Mouse (Mus musculus) C2C12 (cell line): ENCODE results near the gene Zdhhc18. TPM values are rescaled to one million over a fixed set of nuclear protein-coding genes. Genes with fewer than 3 reads are reported as not detected.

ENCODE experiments used
- H3K27me3 ChIP-seq: one replicate; pipeline ENCODE4 v1.6.1; 2011; ENCODE audit not compliant: control insufficient read depth, insufficient read depth, insufficient read length
- H3K36me3 ChIP-seq: one replicate; pipeline ENCODE4 v1.6.1; 2011; ENCODE audit not compliant: control insufficient read depth, insufficient read depth
- H3K4me3 ChIP-seq: one replicate; pipeline ENCODE4 v1.5.1; 2011; ENCODE audit warnings: mild to moderate bottlenecking, control low read depth; ENCODE audit not compliant: poor library complexity, insufficient read depth, severe bottlenecking
- H3K79me2 ChIP-seq: one replicate; pipeline ENCODE4 v1.6.1; 2011; ENCODE audit not compliant: control insufficient read depth, insufficient read depth
- H3K79me3 ChIP-seq: one replicate; pipeline ENCODE4 v1.6.1; 2011; ENCODE audit warnings: low read depth, control low read depth
- H3ac ChIP-seq: one replicate; pipeline ENCODE3; 2011; ENCODE audit warnings: low read depth; ENCODE audit not compliant: control insufficient read depth, insufficient read length
- CEBPB ChIP-seq: IDR thresholded peaks from one replicate; pipeline ENCODE4 v1.6.1; 2011; ENCODE audit warnings: low read depth, mild to moderate bottlenecking, control low read depth, moderate library complexity
- CTCF ChIP-seq: IDR thresholded peaks from one replicate; pipeline ENCODE4 v1.5.1; 2011; ENCODE audit not compliant: control insufficient read depth, insufficient read depth, insufficient read length
- FOSL1 ChIP-seq: IDR thresholded peaks from one replicate; pipeline ENCODE4 v1.8.0; 2011; ENCODE audit warnings: mild to moderate bottlenecking, low read length; ENCODE audit not compliant: poor library complexity, insufficient read depth, severe bottlenecking
- MAX ChIP-seq: IDR thresholded peaks from one replicate; pipeline ENCODE4 v1.6.1; 2011; ENCODE audit warnings: mild to moderate bottlenecking, control low read depth
- MYOD1 ChIP-seq: IDR thresholded peaks from one replicate; pipeline ENCODE4 v1.6.1; 2011; ENCODE audit warnings: low read depth; ENCODE audit not compliant: control insufficient read depth, insufficient read length
- MYOG ChIP-seq: IDR thresholded peaks from one replicate; pipeline ENCODE4 v1.6.1; 2011; ENCODE audit not compliant: control insufficient read depth, insufficient read length; ENCODE audit errors: extremely low read depth
- USF1 ChIP-seq: IDR thresholded peaks from one replicate; pipeline ENCODE4 v1.6.1; 2011; ENCODE audit warnings: low read depth, mild to moderate bottlenecking, control low read depth, moderate library complexity
- polyA plus RNA-seq: library from polyadenylated mRNA; unstranded; fragments of >200 nt; fragmentation: generic; extraction: Trizol; gene quantifications from one replicate; pipeline ENCODE4 v1.2.1, GENCODE M21; 2012; ENCODE audit warnings: missing spikeins

The Zdhhc18 gene
- polyA plus RNA-seq, 1 experiment: 14.3 TPM

- Histone ChIP-seq H3K36me3 (no peaks in the 10 kb centered on the region), H3K79me2 (peaks cover 9% of the 10 kb centered on the region), H3K4me3 (peak overlapping the region; percentile 23), H3K27me3 (no peaks in the 10 kb centered on the region), H3ac (peak overlapping the region; percentile 51), H3K79me3 (no peaks in the 10 kb centered on the region)
- TF ChIP-seq MAX (peak; percentile 38), FOSL1 (peak; percentile 43), CTCF (no peak), MYOD1 (peak; percentile 71), USF1 (no peak), CEBPB (no peak), MYOG (no peak)
Measured at GRCm38 (mm10) chr4:133660193-133661155, 10.5 kb upstream of the Zdhhc18 start.

- no peaks in the 10 kb centered on the region for H3K79me3 ChIP-seq
- TF ChIP-seq MAX: no peak
- TF ChIP-seq FOSL1: no peak
- TF ChIP-seq CEBPB: no peak
- TF ChIP-seq MYOD1: no peak
- no peak for TF ChIP-seq USF1
- no peak for TF ChIP-seq MYOG
- TF ChIP-seq CTCF: no peak
- peaks cover 9% of the 10 kb centered on the region for H3K79me2 ChIP-seq
Measured at GRCm38 (mm10) chr4:133659497-133660192, 9.7 kb upstream of the Zdhhc18 start.

GRCm38 (mm10) chr4:133658729-133659128 is 8.8 kb upstream of the Zdhhc18 start:
- Histone ChIP-seq H3K79me3 (no peaks in the 10 kb centered on the region), H3ac (no peak overlapping the region), H3K27me3 (no peaks in the 10 kb centered on the region), H3K79me2 (peaks cover 9% of the 10 kb centered on the region), H3K4me3 (no peak overlapping the region), H3K36me3 (no peaks in the 10 kb centered on the region)
- TF ChIP-seq MAX (no peak), MYOG (no peak), FOSL1 (no peak), CEBPB (no peak), USF1 (no peak), CTCF (no peak), MYOD1 (no peak)

More at GRCm38 (mm10) chr4:133659497-133660192, 9.7 kb upstream of the Zdhhc18 start:
- Histone ChIP-seq H3K27me3 (no peaks in the 10 kb centered on the region), H3K4me3 (peak overlapping the region; percentile 23), H3K36me3 (no peaks in the 10 kb centered on the region), H3ac (peak overlapping the region; percentile 34)

- H3K79me3 ChIP-seq: no peaks in the 10 kb centered on the region
- H3K4me3 ChIP-seq: no peak overlapping the region
- no peak overlapping the region for H3ac ChIP-seq
- no peaks in the 10 kb centered on the region for H3K27me3 ChIP-seq
- H3K79me2 ChIP-seq: peaks cover 9% of the 10 kb centered on the region
- H3K36me3 ChIP-seq: no peaks in the 10 kb centered on the region
- TF ChIP-seq CEBPB: no peak
- TF ChIP-seq FOSL1: no peak
- no peak for TF ChIP-seq MAX
- TF ChIP-seq MYOG: no peak
- no peak for TF ChIP-seq CTCF
- no peak for TF ChIP-seq MYOD1
- TF ChIP-seq USF1: no peak
Measured at GRCm38 (mm10) chr4:133657829-133658458, 8.0 kb upstream of the Zdhhc18 start.

GRCm38 (mm10) chr4:133656997-133657396 is 7.0 kb upstream of the Zdhhc18 start:
- Histone ChIP-seq H3K27me3 (no peaks in the 10 kb centered on the region), H3K79me3 (no peaks in the 10 kb centered on the region), H3K4me3 (no peak overlapping the region), H3K36me3 (no peaks in the 10 kb centered on the region), H3K79me2 (peaks cover 9% of the 10 kb centered on the region), H3ac (no peak overlapping the region)
- TF ChIP-seq CEBPB: no peak
- no peak for TF ChIP-seq MAX
- TF ChIP-seq USF1: no peak
- TF ChIP-seq MYOD1: no peak
